Mouse (Mus musculus): Measurements from ENCODE around the gene Olfr1322.

The Olfr1322 gene

GRCm38 (mm10) chrX:49891383-49891782 lies at the start of gene Olfr1322:
Gene Olfr1322 (minus strand): TSS chrX:49891483.
- CTCF ChIA-PET, result no interaction called here
- POLR2A ChIA-PET, result no interaction called here

GRCm38 (mm10) chrX:49877651-49878349 lies 13.5 kb downstream of the Olfr1322 start:
- CTCF ChIA-PET, result no interaction called here
- POLR2A ChIA-PET, result no interaction called here
